Mouse (Mus musculus): ENCODE data around the gene H2-Ke6. TPM values are rescaled to one million over a fixed set of nuclear protein-coding genes. Genes with fewer than 3 reads are reported as not detected.
A peak's percentile ranks its signal among the peaks of the same experiment; 100 is the strongest.

Gene H2-Ke6
- total and polyA plus RNA-seq, 2 experiments, result 80.5 to 162 TPM

DNA sequence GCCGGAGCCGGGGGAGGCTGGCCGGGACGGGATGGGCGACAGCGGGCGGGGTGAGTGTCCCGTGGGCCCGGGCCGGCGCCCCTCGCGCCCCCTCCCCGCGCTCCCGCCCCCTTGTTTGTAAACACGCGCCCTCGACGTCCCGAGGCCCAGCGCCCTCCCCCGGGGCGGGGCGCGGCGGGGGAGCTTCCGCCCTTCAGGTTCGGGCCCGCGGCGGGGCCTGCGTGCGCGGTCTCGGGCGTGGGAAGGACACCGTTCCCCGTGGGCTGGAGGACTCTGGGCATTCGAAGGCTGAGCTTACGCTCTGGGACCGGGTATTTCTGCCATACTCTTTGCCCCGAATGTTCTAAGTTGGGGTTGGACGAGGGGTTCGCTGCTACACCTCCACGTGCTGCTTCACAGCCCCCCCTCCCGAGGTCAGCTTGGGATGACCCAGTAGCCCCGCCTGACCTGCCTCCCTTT is 4.3 kb upstream of the H2-Ke6 start:
- no peaks in the 10 kb centered on the region for H3K27me3 ChIP-seq (ENCODE audit: control insufficient read depth, insufficient read depth, low read length)
- peak; percentile 49 for DNase-seq (ENCODE audit: extremely low read depth, low read depth, low spot score)
- H3K27ac ChIP-seq (replicated peaks; ENCODE audit: insufficient read depth, low read depth, low read length), result peak overlapping the region; percentile 88
- H3K4me1 ChIP-seq (ENCODE audit: control insufficient read depth, insufficient read depth, low read length), result peaks cover 19% of the 10 kb centered on the region
- peaks cover 5% of the 10 kb centered on the region; the same call in 1 of the 2 replicates for H3K36me3 ChIP-seq (ENCODE audit: control insufficient read depth, insufficient read depth, low read length)
- under 1% methylated on average over 34 of the region's 48 CpGs for WGBS
- TF ChIP-seq POLR2A (IDR thresholded peaks at IDR 0.05; ENCODE audit: extremely low read depth, insufficient read depth, low read length), result 0 out of 2 replicates have a peak, but pooled peaks have one; percentile 52
- no peak for TF ChIP-seq CTCF (IDR thresholded peaks at IDR 0.05; ENCODE audit: low read depth, low read length)
- H3K4me3 ChIP-seq (ENCODE audit: insufficient read depth, low read depth, low read length), result peak overlapping the region; percentile 96
- H3K9ac ChIP-seq (ENCODE audit: low read depth, low read length), result peak overlapping the region; percentile 95
- peaks cover 29% of the 10 kb centered on the region for H3K79me2 ChIP-seq (ENCODE audit: control insufficient read depth, insufficient read depth, low read length)

DNA sequence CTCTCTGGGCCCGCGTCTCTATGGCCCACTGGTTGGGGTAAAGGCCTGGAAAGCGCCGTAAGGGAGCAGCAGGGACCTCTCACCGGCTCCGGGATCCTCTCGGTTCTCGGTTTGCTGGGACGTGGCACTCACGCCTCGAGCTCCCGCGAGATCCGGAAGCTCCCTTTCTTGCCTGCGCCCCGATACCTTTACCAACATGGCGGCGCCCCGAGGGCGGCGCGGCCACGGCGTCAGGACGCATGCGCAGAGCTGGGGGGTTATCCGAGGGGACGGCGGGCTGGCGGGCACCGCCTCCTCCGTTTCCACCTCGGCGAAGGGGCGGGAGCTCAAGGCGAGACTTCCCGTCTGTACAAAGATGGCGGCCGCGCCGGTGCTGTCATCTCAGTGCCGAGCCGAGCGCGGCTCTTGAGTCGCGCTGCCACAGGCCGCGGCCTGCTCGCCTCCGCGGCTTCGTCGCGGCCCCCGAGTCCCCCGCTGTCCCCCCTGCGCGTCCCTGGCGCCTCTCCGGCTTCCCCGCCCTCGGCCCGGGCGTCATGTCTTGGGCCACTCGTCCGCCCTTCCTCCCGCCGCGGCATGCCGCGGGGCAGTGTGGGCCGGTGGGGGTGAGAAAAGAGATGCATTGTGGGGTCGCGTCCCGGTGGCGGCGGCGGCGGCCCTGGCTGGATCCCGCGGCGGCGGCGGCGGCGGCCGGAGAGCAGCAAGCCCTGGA is 3.8 kb upstream of the H2-Ke6 start, which contains the start of the genes Slc39a7 and Rxrb:
Gene Slc39a7, minus strand, starts transcription at position 218 of the 709 bp plus-strand sequence.
Gene Rxrb, plus strand, starts transcription at position 348 of the 709 bp plus-strand sequence.
- H3K9ac ChIP-seq (ENCODE audit: low read depth, low read length), result peak within 1 kb of the TSS; percentile 95
- no peaks in the 10 kb centered on the region for H3K27me3 ChIP-seq (ENCODE audit: control insufficient read depth, insufficient read depth, low read length)
- 1% methylated on average over 73 of the region's 88 CpGs for WGBS
- H3K4me1 ChIP-seq (ENCODE audit: control insufficient read depth, insufficient read depth, low read length), result peaks cover 25% of the 10 kb centered on the region
- no peak for TF ChIP-seq CTCF (IDR thresholded peaks at IDR 0.05; ENCODE audit: low read depth, low read length)
- TF ChIP-seq POLR2A (IDR thresholded peaks at IDR 0.05; ENCODE audit: extremely low read depth, insufficient read depth, low read length), result peak; percentile 57
- peak within 1 kb of the TSS; percentile 88 for H3K27ac ChIP-seq (replicated peaks; ENCODE audit: insufficient read depth, low read depth, low read length)
- DNase-seq (ENCODE audit: extremely low read depth, low read depth, low spot score), result peak; percentile 81
- H3K79me2 ChIP-seq (ENCODE audit: control insufficient read depth, insufficient read depth, low read length), result peaks cover 29% of the 10 kb centered on the region
- H3K36me3 ChIP-seq (ENCODE audit: control insufficient read depth, insufficient read depth, low read length), result peaks cover 5% of the 10 kb centered on the region; the same call in 1 of the 2 replicates
- peak within 1 kb of the TSS; percentile 96 for H3K4me3 ChIP-seq (ENCODE audit: insufficient read depth, low read depth, low read length)

DNA sequence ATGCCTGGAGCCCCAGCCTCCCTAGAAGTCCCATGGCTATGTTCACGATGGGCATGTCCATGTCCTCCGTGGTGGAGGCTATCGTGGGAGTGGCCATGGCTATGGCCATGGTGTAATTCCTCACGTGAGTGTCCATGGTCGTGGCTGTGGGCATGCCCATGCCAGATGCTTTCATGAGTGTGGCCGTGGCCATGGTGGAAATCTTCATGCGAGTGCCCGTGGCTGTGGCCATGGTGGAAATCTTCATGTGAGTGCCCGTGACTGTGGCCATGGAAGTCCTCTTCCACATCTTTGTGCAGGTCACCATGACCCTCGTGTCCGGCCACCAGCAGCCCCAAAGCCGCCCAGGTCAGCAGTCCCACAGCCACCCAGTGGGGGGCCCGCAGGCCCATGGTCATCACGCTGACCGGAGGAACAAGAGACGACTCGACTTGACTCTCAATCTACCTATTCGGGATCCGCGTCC is 3.0 kb upstream of the H2-Ke6 start:
- Histone ChIP-seq H3K27me3 (ENCODE audit: control insufficient read depth, insufficient read depth, low read length) (no peaks in the 10 kb centered on the region), H3K36me3 (ENCODE audit: control insufficient read depth, insufficient read depth, low read length) (peaks cover 5% of the 10 kb centered on the region; the same call in 1 of the 2 replicates), H3K27ac (replicated peaks; ENCODE audit: insufficient read depth, low read depth, low read length) (peak overlapping the region; percentile 82), H3K79me2 (ENCODE audit: control insufficient read depth, insufficient read depth, low read length) (peaks cover 29% of the 10 kb centered on the region), H3K9ac (ENCODE audit: low read depth, low read length) (peak overlapping the region; percentile 91), H3K4me1 (ENCODE audit: control insufficient read depth, insufficient read depth, low read length) (peaks cover 25% of the 10 kb centered on the region), H3K4me3 (ENCODE audit: insufficient read depth, low read depth, low read length) (peak overlapping the region; percentile 87)
- WGBS, result under 1% methylated on average over 20 of the region's 20 CpGs
- DNase-seq (ENCODE audit: extremely low read depth, low read depth, low spot score), result no peak
- TF ChIP-seq CTCF (IDR thresholded peaks at IDR 0.05; ENCODE audit: low read depth, low read length) (peak; percentile 13; the same call in 1 of the 2 replicates), POLR2A (IDR thresholded peaks at IDR 0.05; ENCODE audit: extremely low read depth, insufficient read depth, low read length) (no peak)

DNA sequence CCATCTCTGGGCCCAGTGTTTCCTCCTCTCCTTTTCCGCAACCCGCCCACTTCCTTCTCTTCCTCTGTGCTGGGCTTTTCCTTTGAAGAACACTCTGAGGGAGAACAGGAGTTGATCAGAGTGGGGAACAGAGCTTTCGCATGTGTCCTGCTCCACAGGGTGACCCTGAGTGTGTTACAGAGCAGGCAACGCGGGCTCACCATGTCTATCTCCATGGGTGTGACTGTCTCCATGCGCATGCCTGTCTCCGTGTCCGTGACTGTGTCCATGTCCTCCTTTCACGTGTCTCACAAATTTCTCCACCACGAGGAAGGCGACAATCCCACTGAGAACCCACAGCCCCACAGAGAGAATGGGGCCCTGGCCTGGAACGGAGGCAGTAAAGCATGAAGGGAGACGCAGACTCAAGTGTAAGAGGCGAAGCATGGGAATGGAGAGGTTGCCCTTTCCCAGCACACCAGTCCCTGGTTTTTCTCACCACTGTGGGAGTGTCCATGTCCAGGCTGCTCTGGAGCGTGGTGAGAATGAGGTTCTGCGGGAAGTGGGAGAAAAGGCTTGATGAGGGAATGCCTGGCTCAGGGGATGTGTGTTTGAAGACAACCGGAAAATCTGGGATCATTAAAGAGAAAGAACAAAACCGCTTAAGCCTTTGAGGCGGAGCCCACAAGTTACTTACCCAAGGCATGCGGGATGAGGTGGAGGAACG is 2.2 kb upstream of the H2-Ke6 start:
- TF ChIP-seq POLR2A (IDR thresholded peaks at IDR 0.05; ENCODE audit: extremely low read depth, insufficient read depth, low read length), result no peak
- TF ChIP-seq CTCF (IDR thresholded peaks at IDR 0.05; ENCODE audit: low read depth, low read length), result no peak
- DNase-seq (ENCODE audit: extremely low read depth, low read depth, low spot score), result no peak
- WGBS, result 71% methylated on average over 21 of the region's 21 CpGs
- Histone ChIP-seq H3K4me1 (ENCODE audit: control insufficient read depth, insufficient read depth, low read length) (peaks cover 29% of the 10 kb centered on the region), H3K36me3 (ENCODE audit: control insufficient read depth, insufficient read depth, low read length) (peaks cover 4% of the 10 kb centered on the region; the same call in 1 of the 2 replicates), H3K27ac (replicated peaks; ENCODE audit: insufficient read depth, low read depth, low read length) (no peak overlapping the region), H3K9ac (ENCODE audit: low read depth, low read length) (peak overlapping the region; percentile 91), H3K79me2 (ENCODE audit: control insufficient read depth, insufficient read depth, low read length) (peaks cover 29% of the 10 kb centered on the region), H3K4me3 (ENCODE audit: insufficient read depth, low read depth, low read length) (peak overlapping the region; percentile 87; the same call in 1 of the 2 replicates), H3K27me3 (ENCODE audit: control insufficient read depth, insufficient read depth, low read length) (no peaks in the 10 kb centered on the region)

DNA sequence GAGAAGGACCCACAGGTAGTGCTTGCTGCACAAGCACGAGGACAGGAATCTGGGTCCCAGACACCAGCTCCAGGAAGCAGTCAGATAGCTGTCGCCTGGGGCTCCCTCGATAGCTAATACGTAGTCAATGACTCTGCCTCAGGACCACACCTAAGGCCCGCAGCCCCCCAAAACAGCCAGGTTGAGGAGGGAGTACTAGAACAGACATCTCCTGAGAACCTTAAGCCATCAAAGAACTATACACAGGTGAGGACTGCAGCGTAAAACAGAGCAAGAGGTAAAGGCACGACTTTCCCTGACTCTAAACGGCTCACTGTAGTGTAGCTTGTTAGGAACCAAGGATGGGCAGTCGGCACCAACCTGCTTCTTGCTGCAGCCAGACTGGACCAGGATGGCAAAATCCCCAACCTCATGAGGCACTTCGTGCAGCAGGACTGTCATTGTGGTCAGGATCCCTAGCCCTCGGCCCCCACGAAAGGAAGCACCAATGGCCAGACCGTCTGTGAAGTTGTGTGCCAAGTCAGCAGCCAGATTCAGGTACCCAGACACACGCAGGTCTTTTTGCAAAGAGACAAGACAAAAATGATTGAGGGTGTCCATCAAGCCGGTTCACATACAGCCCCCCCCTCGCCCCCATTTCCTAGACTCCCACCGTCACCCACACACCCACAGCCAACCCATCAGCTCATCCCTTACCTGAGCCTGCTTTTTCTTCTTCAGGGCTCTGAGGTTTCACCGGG is 1.5 kb upstream of the H2-Ke6 start:
- 85% methylated on average over 18 of the region's 18 CpGs for WGBS
- no peak for DNase-seq (ENCODE audit: extremely low read depth, low read depth, low spot score)
- no peak overlapping the region for H3K9ac ChIP-seq (ENCODE audit: low read depth, low read length)

More for the DNA sequence above, 1.5 kb upstream of the H2-Ke6 start:
- H3K4me1 ChIP-seq (ENCODE audit: control insufficient read depth, insufficient read depth, low read length), result peaks cover 29% of the 10 kb centered on the region
- no peak overlapping the region for H3K4me3 ChIP-seq (ENCODE audit: insufficient read depth, low read depth, low read length)
- TF ChIP-seq POLR2A (IDR thresholded peaks at IDR 0.05; ENCODE audit: extremely low read depth, insufficient read depth, low read length), result no peak
- no peak for TF ChIP-seq CTCF (IDR thresholded peaks at IDR 0.05; ENCODE audit: low read depth, low read length)
- H3K36me3 ChIP-seq (ENCODE audit: control insufficient read depth, insufficient read depth, low read length), result peaks cover 4% of the 10 kb centered on the region; the same call in 1 of the 2 replicates
- H3K27me3 ChIP-seq (ENCODE audit: control insufficient read depth, insufficient read depth, low read length), result no peaks in the 10 kb centered on the region
- H3K27ac ChIP-seq (replicated peaks; ENCODE audit: insufficient read depth, low read depth, low read length), result no peak overlapping the region
- H3K79me2 ChIP-seq (ENCODE audit: control insufficient read depth, insufficient read depth, low read length), result peaks cover 29% of the 10 kb centered on the region

All from liver, adult 2 months (tissue).